Mouse (Mus musculus) spleen, postnatal 36 days (tissue): ENCODE results near the gene Olfr449.

Experiments
- DNase-seq, 2 experiments: peaks; one replicate each; pipeline ENCODE4 v3.0.0; 2022; ENCODE audit warnings: low spot score in 2 of 2, mixed read lengths in 1 of 2

Olfr449 gene

DNA sequence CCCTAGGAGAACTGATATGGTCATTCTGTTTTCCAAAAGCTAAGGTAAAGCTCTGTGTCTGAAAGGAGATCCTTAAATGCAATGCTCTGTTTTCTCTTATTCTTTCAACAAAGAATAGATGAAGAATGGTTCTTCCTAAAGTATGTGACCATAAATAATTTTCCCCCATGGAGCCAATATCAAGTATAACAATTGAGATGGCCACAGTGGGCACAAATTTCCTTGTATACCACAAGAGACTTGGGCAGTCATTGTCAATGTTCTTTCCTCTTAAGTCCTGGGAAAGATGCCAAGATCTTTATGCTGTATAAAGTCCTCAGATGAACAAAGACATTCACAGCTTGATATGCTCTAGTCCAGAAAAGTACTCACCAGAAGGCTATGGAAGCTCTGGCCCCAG lies at the start of gene Olfr449:
Gene Olfr449, plus strand, starts transcription at position 301 of the 400 bp plus-strand sequence.
- DNase-seq: no peak

DNA sequence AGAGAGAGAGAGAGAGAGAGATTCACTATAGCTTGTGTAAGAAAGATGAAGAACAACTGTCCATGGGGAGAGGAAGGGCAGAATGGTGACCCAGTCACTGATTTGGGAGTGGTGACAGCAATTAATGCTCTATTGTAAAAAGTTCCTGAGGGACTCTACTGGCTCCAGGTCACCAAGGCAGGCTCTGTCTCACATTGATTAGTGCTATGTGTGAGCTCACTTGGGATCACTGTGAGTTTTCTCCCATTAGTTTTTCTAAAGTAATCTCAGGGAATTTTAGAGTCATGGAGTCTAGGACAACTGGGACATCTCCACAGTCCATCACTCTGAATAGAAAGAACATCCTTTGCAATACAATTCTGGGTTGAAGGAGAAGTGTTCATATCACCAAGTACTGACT lies 49.4 kb upstream of the Olfr449 start, which contains the start of gene Olfr452:
Gene Olfr452, plus strand, starts transcription at position 301 of the 400 bp plus-strand sequence.
- no peak for DNase-seq

DNA sequence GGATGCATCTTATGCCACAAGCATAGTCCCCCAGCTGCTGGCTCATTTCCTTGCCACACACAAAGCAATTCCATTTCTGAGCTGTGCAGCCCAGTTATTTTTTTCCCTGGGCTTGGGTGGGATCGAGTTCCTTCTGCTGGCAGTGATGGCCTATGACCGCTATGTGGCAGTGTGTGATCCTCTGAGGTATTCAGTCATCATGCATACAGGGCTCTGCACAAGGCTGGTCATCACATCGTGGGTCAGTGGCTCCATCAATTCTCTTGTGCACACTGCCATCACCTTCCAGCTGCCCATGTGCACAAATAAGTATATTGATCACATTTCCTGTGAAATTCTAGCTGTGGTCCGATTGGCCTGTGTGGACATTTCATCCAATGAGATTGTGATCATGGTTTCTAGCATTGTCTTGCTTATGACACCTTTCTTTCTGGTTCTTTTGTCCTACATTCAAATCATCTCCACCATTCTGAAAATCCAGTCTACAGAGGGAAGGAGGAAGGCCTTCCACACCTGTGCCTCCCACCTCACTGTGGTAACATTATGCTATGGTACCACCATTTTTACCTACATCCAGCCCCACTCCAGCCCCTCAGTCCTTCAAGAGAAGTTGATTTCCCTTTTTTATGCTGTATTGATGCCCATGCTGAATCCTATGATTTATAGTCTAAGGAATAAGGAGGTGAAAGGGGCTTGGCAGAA lies 43.8 kb upstream of the Olfr449 start:
- DNase-seq: no peak

DNA sequence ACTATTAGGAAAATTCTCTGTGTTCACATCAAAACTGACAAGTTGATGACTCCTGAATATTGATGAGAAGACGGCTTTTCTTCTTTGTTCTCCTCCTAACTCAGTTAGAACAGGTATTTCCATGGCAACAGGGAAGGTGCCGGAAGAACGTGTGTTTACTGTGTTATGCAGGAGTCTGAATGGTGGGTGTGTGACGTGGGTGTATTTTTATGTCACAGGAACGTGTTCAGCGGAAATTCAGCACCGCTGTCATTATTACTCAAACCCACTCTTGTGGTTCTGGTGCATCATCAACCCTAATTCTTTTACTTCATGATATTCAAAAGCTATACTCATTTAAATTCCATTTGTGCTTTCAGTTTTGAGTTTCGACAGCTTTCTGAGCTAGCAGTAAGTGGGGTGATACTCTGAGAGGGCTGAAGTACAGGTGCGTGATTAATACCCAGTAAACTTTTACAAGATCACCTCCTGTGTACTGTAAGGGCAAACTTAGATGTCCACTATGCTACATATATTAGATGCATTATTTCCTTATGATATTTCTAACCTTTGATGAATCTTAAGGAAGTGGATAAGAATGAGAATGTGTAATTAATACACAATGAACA lies 43.1 kb upstream of the Olfr449 start:
- DNase-seq: no peak

DNA sequence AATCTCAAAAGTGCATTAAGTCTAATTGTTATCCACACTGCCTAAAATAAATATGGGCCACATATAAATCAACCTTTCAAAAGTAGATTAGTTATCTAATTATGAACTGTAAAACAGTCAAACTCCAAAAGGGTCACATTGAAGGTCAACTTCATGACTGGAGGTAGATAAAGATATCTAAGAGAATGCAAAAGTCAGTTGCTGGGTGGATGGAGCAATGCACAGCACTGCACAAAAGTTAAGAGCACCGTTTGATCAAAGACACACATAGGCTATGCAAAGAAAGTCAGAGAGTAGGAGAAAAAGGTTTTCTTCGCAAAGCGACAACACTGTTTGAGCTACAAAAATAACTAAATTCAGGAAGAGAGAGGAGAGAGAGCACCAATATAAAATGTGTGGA lies 39.2 kb upstream of the Olfr449 start:
- DNase-seq: no peak

DNA sequence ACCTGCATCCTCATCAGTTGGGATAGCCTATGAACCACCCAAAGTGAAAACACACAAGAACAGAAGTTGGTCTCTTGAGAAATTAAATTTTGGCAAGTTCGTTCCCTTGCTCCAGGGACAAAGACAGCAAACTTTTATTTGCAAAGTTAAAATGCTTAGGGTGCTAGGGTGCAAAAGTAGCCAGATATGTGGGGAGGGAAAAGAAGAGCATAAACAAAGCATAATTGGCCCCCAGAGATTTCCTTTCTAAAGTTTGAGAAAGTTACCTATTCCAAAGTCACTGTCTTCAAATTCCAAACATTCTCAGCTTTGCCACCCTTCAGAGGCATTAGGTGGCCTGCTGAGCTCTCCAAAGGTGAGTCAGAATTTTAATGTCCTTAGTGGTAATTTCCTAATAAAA lies 22.5 kb upstream of the Olfr449 start, which contains the start of gene Olfr450:
Gene Olfr450, plus strand, starts transcription at position 301 of the 400 bp plus-strand sequence.
- no peak for DNase-seq

DNA sequence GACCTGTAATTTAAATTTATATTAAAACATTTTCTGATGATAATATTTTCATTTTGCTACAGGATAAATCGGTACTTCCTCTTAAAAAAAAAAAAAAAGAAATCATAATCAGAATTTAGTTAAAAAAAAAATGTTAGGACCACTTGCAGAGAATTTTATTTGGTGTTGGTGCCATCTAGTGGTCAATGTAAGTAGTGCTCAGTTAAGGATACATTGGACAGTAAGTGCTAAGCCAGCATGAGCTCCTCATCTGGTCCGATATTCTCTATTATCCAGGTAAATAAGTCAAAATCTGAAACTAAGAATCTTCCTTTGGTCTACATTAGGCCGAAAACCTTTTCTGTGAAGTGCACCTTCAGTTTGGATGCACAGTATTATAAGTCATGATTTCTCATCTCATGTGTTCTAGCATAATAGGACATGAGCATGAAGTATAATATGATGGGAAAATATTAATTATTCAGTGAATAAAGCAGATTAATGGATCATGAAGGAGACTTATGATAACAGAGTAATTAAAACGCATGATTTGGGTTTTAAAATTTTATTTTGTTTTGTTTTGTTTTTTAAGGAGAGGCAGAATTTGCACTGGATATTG lies 26.1 kb downstream of the Olfr449 start:
- DNase-seq: no peak

DNA sequence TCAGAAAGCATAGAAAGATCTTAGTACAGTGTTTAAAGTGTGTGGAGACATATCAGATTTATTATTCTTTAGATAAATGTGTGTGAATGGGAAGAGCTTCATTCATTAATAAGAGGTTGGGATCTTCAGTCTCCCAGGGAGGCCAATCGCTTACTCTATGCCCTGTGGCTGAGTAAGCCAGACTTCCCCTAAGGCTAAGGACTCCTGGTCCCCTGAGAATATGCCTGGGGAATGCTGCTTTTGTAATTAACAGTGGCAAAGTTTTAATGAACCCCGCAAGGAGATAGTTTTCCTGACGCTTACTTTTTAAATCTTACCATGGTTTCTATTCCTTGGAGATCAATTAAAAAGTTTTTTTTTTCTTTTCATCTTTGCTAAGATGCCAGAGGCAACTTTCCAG lies 35.5 kb downstream of the Olfr449 start:
- no peak for DNase-seq

DNA sequence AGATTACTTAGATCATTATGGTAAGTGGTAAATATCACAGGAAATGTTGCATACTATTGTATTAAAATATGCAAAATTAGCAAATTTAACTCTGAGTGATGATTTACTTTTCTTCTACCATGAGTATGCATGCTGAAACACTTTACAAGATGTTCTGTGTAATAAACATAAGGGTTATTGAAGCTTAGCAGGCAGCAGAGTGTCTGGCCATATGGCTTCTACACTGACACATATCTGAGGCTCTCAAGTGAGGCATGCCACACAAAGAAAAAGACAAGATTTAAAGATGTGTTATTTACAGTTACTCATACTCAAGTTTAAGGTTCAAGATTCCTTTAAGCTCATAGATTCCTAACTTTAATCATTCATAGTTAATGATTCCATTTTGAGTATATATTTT lies 42.1 kb downstream of the Olfr449 start:
- DNase-seq: no peak
